Mouse (Mus musculus) midbrain, embryonic 14.5 days (tissue): ENCODE results near the gene Ism1. TPM values are rescaled to one million over a fixed set of nuclear protein-coding genes. Genes with fewer than 3 reads are reported as not detected.
A peak's percentile ranks its signal among the peaks of the same experiment; 100 is the strongest.

Experiments
- ATAC-seq: fragments of 200-750 bp; cut with Nextera tagmentation; 2 replicates; pipeline ENCODE4 v1.8.0; 2017; ENCODE audit warnings: moderate number of reproducible peaks, moderate library complexity; ENCODE audit not compliant: low FRiP score, low TSS enrichment
- DNase-seq: peaks from one replicate; pipeline ENCODE4 v3.0.0-alpha.2; 2015
- H3K27ac ChIP-seq: fragments of 300-500 bp; sonication (generic); replicated peaks from 2 replicates; pipeline ENCODE4 v1.5.1; 2014; ENCODE audit warnings: mild to moderate bottlenecking, low read depth, low read length, moderate library complexity
- H3K27me3 ChIP-seq: fragments of 300-500 bp; sonication (generic); 2 replicates; pipeline ENCODE4 v1.6.1; 2014; ENCODE audit warnings: low read length, control low read depth, mixed read lengths; ENCODE audit not compliant: control insufficient read depth, insufficient read depth
- H3K36me3 ChIP-seq: fragments of 300-500 bp; sonication (generic); 2 replicates; pipeline ENCODE4 v1.6.1; 2014; ENCODE audit warnings: low read length, control low read depth; ENCODE audit not compliant: control insufficient read depth, insufficient read depth
- H3K4me1 ChIP-seq: fragments of 300-500 bp; sonication (generic); 2 replicates; pipeline ENCODE4 v1.6.1; 2014; ENCODE audit warnings: mild to moderate bottlenecking, antibody characterized with exemption, low read length, control low read depth; ENCODE audit not compliant: control insufficient read depth, insufficient read depth
- H3K4me2 ChIP-seq: fragments of 300-500 bp; sonication (generic); 2 replicates; pipeline ENCODE4 v1.6.1; 2014; ENCODE audit warnings: mild to moderate bottlenecking, low read length, moderate library complexity
- H3K4me3 ChIP-seq: fragments of 300-500 bp; sonication (generic); replicated peaks from 2 replicates; pipeline ENCODE4 v1.5.1; 2014; ENCODE audit warnings: low read depth, low read length
- H3K9ac ChIP-seq: fragments of 300-500 bp; sonication (generic); replicated peaks from 2 replicates; pipeline ENCODE4 v1.6.1; 2014; ENCODE audit warnings: mild to moderate bottlenecking, low read length, moderate library complexity
- H3K9me3 ChIP-seq: fragments of 300-500 bp; sonication (generic); 2 replicates; pipeline ENCODE4 v1.6.1; 2016; ENCODE audit warnings: low read length, control low read depth, mixed read lengths; ENCODE audit not compliant: control insufficient read depth
- WGBS: fragments of 180-500 bp; shearing (Covaris S2); extraction: QIAGEN DNeasy Blood & Tissue Kit; methylation state at CpG from one replicate; pipeline ENCODE4 v1.1.7; 2014; 5-methylcytosine and 5-hydroxymethylcytosine counted together
- polyA plus RNA-seq: library from polyadenylated mRNA; unstranded; fragments of >200 nt; fragmentation: Nextera tagmentation; extraction: Ambion mirVana; gene quantifications from 2 replicates; pipeline ENCODE4 v1.2.1, GENCODE M21; 2014

Ism1 gene
- polyA plus RNA-seq, result 0.42 and 0.50 TPM in 2 replicates

DNA sequence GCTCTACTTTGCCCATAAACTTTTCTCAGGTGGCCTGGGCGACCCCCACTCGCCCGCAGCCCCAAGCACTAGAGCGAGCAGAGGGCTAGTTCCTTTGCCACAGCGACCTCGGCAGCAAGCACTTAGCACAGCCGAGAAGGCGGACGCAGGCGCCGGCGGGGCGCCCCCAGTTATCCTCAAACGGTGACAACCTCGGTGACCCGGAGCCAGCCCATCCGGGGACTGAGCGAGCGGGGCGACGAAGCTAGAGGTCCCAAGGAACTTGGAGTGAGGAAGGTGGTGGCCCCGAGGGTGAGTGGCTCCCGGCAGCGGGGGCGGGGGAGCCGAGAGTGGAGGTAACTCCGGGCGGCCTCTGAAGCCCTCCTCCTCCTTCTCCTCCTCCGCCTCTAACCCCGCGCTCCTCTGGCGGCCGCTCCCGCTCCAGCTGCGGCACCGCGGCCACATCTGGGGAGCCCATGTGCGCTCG lies at the start of gene Ism1:
Gene Ism1, plus strand, starts transcription at position 370 of the 466 bp plus-strand sequence.
- WGBS, result under 1% methylated on average over 39 of the region's 39 CpGs
- Histone ChIP-seq H3K4me3 (peak within 1 kb of the TSS; percentile 95), H3K36me3 (no peaks in the 10 kb centered on the region), H3K4me2 (peak within 1 kb of the TSS; percentile 100), H3K9ac (peak within 1 kb of the TSS; percentile 82), H3K9me3 (no peaks in the 10 kb centered on the region), H3K4me1 (0 out of 2 replicates have a peak, but pooled peaks cover 16% of the 10 kb centered on the region), H3K27ac (peak within 1 kb of the TSS; percentile 77), H3K27me3 (peaks cover 9% of the 10 kb centered on the region)
- peak; percentile 74 for ATAC-seq
- DNase-seq, result peak; percentile 70

DNA sequence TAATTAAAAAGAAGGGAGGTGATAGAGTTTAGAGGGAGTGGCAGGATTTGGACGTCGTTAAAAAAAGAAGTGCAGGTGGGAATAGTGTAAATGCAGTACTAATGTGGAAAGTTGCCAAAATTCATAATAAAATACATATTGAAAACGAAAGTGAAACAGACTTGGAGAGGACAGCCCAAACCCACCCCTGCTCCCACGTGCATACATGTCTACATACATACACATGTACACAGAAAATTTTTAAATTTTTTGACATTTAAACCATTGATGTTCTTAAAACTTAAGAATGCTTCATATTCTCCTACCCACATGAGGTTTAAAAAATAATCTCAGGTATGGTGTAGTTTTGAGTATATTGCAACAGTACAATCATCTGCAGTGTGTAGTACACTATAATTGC lies 49.2 kb upstream of the Ism1 start:
- no peak overlapping the region for H3K4me2 ChIP-seq
- no peaks in the 10 kb centered on the region for H3K4me1 ChIP-seq
- H3K9ac ChIP-seq, result no peak overlapping the region
- ATAC-seq (no peak), DNase-seq (no peak)
- WGBS, result 86% methylated on average over 4 of the region's 4 CpGs
- H3K36me3 ChIP-seq, result no peaks in the 10 kb centered on the region
- H3K4me3 ChIP-seq, result no peak overlapping the region
- no peaks in the 10 kb centered on the region for H3K9me3 ChIP-seq
- no peaks in the 10 kb centered on the region for H3K27me3 ChIP-seq
- H3K27ac ChIP-seq, result no peak overlapping the region

DNA sequence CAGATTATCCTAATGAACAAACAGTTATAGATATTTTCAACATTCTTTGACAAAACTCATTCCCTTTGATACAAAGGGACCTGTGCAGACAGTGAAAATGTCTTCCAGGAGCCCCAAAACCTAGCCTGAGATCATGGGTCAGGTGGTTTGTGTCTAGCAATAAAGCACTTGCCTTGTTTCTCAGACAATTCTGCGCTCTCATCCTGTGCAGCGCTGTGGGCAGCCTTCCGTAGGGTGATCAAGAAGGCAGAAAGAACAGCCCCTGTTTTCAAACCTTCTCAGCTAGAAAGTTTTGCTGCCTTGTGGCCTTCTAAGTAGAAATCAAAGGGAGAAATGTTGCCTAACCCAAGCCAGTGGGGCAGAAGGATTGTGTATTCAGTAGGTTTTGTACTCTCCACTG lies 48.3 kb upstream of the Ism1 start:
- H3K9ac ChIP-seq, result no peak overlapping the region
- DNase-seq, result no peak
- H3K4me2 ChIP-seq, result no peak overlapping the region
- H3K27me3 ChIP-seq, result no peaks in the 10 kb centered on the region
- H3K4me1 ChIP-seq, result no peaks in the 10 kb centered on the region
- WGBS, result 60% methylated on average over 3 of the region's 3 CpGs
- ATAC-seq, result no peak
- no peak overlapping the region for H3K27ac ChIP-seq
- H3K4me3 ChIP-seq, result no peak overlapping the region
- no peaks in the 10 kb centered on the region for H3K36me3 ChIP-seq
- no peaks in the 10 kb centered on the region for H3K9me3 ChIP-seq

DNA sequence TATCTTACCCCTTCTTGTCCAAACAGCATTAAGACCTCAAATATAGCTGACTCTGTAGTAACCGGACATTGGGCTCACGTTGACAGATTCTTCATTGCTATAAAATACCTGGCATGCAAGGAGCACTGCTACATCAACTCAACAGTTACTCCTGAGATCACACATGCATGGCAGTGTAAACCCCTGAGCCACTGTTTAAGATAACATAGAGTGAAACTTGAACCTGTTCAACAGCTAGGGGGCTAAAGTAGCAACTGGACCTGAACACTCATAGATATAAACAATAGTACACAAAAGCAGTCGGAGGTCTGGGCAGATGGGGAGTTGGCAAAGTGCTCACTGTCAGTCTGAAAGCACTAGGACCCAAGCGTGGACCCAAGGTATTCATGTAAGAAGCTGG lies 43.5 kb upstream of the Ism1 start:
- WGBS, result 86% methylated on average over 4 of the region's 4 CpGs
- H3K4me3 ChIP-seq, result no peak overlapping the region
- no peak overlapping the region for H3K9ac ChIP-seq
- no peak overlapping the region for H3K27ac ChIP-seq
- no peaks in the 10 kb centered on the region for H3K36me3 ChIP-seq
- no peaks in the 10 kb centered on the region for H3K4me1 ChIP-seq
- H3K9me3 ChIP-seq, result no peaks in the 10 kb centered on the region
- H3K27me3 ChIP-seq, result no peaks in the 10 kb centered on the region
- ATAC-seq (no peak), DNase-seq (no peak)
- no peak overlapping the region for H3K4me2 ChIP-seq

DNA sequence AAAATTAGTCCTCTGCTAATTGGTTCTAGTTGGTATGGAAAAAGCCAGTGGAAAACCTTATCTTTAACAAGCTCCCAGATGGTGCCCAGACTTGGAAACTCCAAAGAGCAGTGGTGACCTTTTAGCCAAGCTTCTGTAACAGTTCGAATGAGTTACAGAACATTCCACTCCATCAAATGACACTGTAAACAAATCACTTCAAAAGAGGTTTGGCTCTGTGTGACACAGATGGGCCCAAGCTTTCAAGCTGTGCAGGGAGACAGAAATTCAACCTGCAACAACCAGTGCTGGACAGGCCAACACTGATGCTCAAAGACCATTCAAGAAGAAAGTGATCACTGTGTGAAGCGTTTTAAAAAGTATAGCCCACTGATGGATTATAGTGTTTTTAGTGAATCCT lies 40.1 kb upstream of the Ism1 start:
- no peak overlapping the region for H3K27ac ChIP-seq
- H3K4me3 ChIP-seq, result no peak overlapping the region
- H3K27me3 ChIP-seq, result no peaks in the 10 kb centered on the region
- no peaks in the 10 kb centered on the region for H3K36me3 ChIP-seq
- no peak for ATAC-seq
- no peaks in the 10 kb centered on the region for H3K4me1 ChIP-seq
- no peak for DNase-seq
- WGBS, result 78% methylated on average over 2 of the region's 2 CpGs
- H3K9me3 ChIP-seq, result no peaks in the 10 kb centered on the region
- H3K4me2 ChIP-seq, result no peak overlapping the region
- no peak overlapping the region for H3K9ac ChIP-seq

DNA sequence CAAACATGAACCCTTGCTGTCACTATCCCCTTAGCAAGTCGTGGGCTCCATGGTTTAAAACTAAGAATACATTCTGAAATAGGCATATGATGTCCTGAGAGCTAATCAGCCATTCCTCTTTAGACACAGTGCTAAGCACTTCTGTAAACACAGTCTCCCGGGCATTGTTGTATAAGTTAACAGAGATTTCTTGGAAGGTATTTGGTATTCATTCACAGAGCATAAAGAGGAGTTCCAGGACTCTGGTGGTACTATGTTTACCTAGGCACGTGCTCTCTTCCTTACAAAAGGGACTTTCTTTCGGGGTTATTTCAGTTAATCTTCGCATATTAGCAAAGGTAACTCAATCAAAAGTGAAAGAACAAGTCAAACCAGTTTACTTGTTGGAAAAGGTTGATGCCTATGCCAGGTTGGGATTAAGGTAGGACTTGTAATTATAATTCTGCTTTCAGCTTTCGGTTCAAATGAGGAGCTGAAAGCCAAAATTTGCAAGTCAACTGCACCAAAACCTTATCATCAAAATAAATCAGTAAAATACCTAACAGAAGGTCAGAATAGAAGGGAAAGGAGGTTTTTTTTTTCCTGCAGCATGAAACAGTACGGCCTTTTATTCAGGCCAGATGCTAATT lies 36.1 kb upstream of the Ism1 start:
- Histone ChIP-seq H3K36me3 (no peaks in the 10 kb centered on the region), H3K4me2 (no peak overlapping the region), H3K27ac (no peak overlapping the region), H3K9me3 (no peaks in the 10 kb centered on the region), H3K4me3 (no peak overlapping the region), H3K4me1 (no peaks in the 10 kb centered on the region), H3K27me3 (no peaks in the 10 kb centered on the region), H3K9ac (no peak overlapping the region)
- WGBS, result 35% methylated on average over 7 of the region's 7 CpGs
- ATAC-seq (no peak; the same call in 1 of the 2 replicates), DNase-seq (peak; percentile 9)

DNA sequence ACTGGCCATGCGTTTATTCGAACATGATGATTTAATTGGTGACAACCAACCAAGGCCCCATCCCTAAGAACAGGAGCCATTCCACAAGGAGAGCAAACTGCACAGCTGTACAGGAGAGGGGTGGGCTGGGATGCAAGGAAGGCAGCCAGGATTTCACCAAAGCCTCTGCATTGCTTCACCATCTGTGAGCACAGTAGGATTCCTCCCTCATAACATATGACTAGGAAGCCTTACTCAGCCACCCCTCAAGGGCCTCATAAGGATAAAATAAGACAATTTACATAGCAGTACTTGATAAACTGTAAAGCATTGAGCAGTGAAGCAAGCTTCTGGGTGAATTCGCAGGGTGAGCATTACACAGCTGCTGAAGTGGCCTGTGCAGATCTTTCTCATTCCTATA lies 28.5 kb upstream of the Ism1 start:
- Histone ChIP-seq H3K36me3 (no peaks in the 10 kb centered on the region), H3K27me3 (no peaks in the 10 kb centered on the region), H3K9me3 (no peaks in the 10 kb centered on the region), H3K4me3 (no peak overlapping the region), H3K4me2 (no peak overlapping the region), H3K27ac (no peak overlapping the region), H3K9ac (no peak overlapping the region), H3K4me1 (no peaks in the 10 kb centered on the region)
- WGBS, result 87% methylated on average over 3 of the region's 3 CpGs
- no peak for DNase-seq
- peak; percentile 34; the same call in 1 of the 2 replicates for ATAC-seq

DNA sequence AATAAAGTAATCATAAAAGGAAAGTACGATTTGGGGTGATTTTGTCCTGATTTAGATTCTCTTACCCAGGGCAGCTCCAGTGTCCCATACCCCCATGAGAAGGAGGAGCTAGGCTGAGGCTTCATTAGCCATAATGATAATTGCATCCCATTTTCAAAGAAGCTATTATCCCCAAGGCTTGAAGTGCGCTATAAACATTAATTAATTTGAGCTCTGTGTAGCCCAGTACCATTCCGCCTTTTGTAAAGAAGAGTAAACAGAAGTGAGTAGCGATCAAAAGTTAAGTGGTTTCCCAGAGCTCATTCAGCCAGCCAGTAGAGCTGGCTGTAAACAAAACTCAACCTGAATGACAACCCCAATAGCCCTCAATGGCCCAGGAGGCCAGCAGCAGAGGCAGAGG lies 21.2 kb upstream of the Ism1 start:
- ATAC-seq, result no peak
- no peak overlapping the region for H3K4me2 ChIP-seq
- H3K4me1 ChIP-seq, result no peaks in the 10 kb centered on the region
- DNase-seq, result no peak
- no peaks in the 10 kb centered on the region for H3K9me3 ChIP-seq
- H3K9ac ChIP-seq, result no peak overlapping the region
- no peaks in the 10 kb centered on the region for H3K27me3 ChIP-seq
- no peak overlapping the region for H3K27ac ChIP-seq
- WGBS, result 76% methylated on average over 4 of the region's 4 CpGs
- H3K36me3 ChIP-seq, result no peaks in the 10 kb centered on the region
- no peak overlapping the region for H3K4me3 ChIP-seq

DNA sequence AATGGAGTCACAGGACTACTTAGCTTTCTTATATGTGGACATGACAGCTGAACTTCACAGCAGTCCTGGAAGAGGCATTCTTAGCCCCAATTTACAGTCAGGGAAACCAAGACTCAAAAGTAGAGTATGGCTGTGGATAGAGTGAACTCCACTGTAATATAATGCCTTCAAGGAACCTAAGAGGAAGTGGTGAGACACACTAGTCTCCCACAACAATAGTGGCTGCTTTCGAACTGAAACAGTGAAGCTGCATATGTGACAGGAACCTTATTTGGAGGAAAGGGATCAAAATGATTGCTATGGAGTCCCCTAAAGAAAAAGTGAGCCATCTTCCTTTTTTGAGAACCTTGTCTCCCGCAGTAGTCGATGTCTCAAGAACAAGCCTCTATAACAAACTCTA lies 6.1 kb upstream of the Ism1 start:
- H3K27me3 ChIP-seq, result no peaks in the 10 kb centered on the region
- H3K9ac ChIP-seq, result no peak overlapping the region
- no peak overlapping the region for H3K27ac ChIP-seq
- ATAC-seq, result no peak
- H3K4me1 ChIP-seq, result 0 out of 2 replicates have a peak, but pooled peaks cover 7% of the 10 kb centered on the region
- H3K9me3 ChIP-seq, result no peaks in the 10 kb centered on the region
- no peak for DNase-seq
- no peak overlapping the region for H3K4me3 ChIP-seq
- 95% methylated on average over 3 of the region's 3 CpGs for WGBS
- no peaks in the 10 kb centered on the region for H3K36me3 ChIP-seq
- no peak overlapping the region for H3K4me2 ChIP-seq
